Mouse (Mus musculus) midbrain, embryonic 15.5 days (tissue): ENCODE data around the gene Eps8. TPM values are rescaled to one million over a fixed set of nuclear protein-coding genes. Genes with fewer than 3 reads are reported as not detected.

ENCODE experiments used
- ATAC-seq: fragments of 200-750 bp; cut with Nextera tagmentation; replicated peaks from 2 replicates; pipeline ENCODE4 v1.8.0; 2017; ENCODE audit warnings: moderate TSS enrichment
- H3K27ac ChIP-seq: fragments of 300-500 bp; sonication (generic); 2 replicates; pipeline ENCODE4 v1.5.1; 2015; ENCODE audit warnings: mild to moderate bottlenecking, inconsistent platforms
- H3K27me3 ChIP-seq: fragments of 300-500 bp; sonication (generic); replicated peaks from 2 replicates; pipeline ENCODE4 v1.6.1; 2015; ENCODE audit warnings: inconsistent platforms
- H3K36me3 ChIP-seq: fragments of 300-500 bp; sonication (generic); replicated peaks from 2 replicates; pipeline ENCODE4 v1.6.1; 2015; ENCODE audit warnings: inconsistent platforms
- H3K4me1 ChIP-seq: fragments of 300-500 bp; sonication (generic); 2 replicates; pipeline ENCODE4 v1.6.1; 2015; ENCODE audit warnings: inconsistent platforms
- H3K4me2 ChIP-seq: fragments of 300-500 bp; sonication (generic); 2 replicates; pipeline ENCODE4 v1.6.1; 2015; ENCODE audit warnings: inconsistent platforms, mild to moderate bottlenecking, moderate library complexity
- H3K4me3 ChIP-seq: fragments of 300-500 bp; sonication (generic); 2 replicates; pipeline ENCODE4 v1.5.1; 2015; ENCODE audit warnings: mild to moderate bottlenecking, inconsistent platforms
- H3K9ac ChIP-seq: fragments of 300-500 bp; sonication (generic); 2 replicates; pipeline ENCODE4 v1.6.1; 2015; ENCODE audit warnings: mild to moderate bottlenecking, inconsistent platforms
- H3K9me3 ChIP-seq: fragments of 300-500 bp; sonication (generic); 2 replicates; pipeline ENCODE4 v1.6.1; 2016; ENCODE audit warnings: inconsistent platforms
- WGBS: fragments of 180-500 bp; shearing (Covaris S2); methylation state at CpG from one replicate; pipeline ENCODE4 v1.1.7; 2015; ENCODE audit warnings: mixed read lengths; 5-methylcytosine and 5-hydroxymethylcytosine counted together
- polyA plus RNA-seq: library from polyadenylated mRNA; unstranded; fragments of >200 nt; fragmentation: Nextera tagmentation; extraction: Ambion mirVana; gene quantifications from 2 replicates; pipeline ENCODE4 v1.2.1, GENCODE M21; 2015

Eps8 gene
- polyA plus RNA-seq, 1 experiment from 2014 or later: 25.1 TPM

DNA sequence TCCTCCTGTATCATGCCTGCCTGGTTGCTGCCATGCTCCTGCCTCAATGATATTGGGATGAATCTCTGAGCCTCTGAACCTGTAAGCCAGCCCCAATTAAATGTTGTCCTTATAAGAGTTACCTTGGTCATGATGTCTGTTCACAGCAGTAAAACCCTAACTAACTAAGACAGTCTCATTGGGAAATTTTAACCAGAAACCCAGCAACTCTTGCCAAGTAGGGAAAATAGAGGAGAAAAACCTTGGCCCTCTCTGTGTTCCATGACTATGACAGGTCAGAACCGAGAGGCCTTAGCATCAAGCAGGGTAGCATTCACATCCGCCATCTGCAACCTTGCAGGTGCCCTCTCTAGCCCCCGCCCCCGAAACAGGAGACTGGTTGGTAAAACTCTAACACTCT, 78.6 kb downstream of the Eps8 start:
- Histone ChIP-seq H3K4me2 (no peak overlapping the region), H3K4me3 (no peak overlapping the region), H3K36me3 (no peaks in the 10 kb centered on the region), H3K9me3 (no peaks in the 10 kb centered on the region), H3K9ac (no peak overlapping the region), H3K27ac (no peak overlapping the region), H3K4me1 (no peaks in the 10 kb centered on the region; the same call in 1 of the 2 replicates), H3K27me3 (no peaks in the 10 kb centered on the region)
- ATAC-seq: no peak
- 90% methylated on average over 4 of the region's 4 CpGs for WGBS

DNA sequence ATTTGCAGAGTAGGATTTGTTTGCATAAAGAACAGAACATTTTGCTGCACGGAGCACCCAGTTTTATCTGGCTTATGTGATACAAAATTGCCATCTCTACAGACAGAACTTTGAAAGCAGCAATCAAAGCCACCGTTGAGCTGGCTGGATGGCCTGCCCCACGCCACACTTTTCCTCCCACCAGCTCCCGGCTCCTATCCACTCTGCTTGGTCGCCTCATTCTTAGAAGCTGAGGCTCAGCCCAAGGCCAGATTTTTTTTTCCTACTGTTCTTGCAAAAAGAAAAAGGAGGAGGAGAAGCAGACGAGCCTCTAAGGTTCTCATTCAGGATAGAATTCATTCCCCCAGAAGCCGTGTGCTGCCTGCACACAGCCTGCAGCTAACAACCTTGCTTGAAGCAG, 80.8 kb downstream of the Eps8 start:
- ATAC-seq: no peak
- Histone ChIP-seq H3K27ac (no peak overlapping the region), H3K36me3 (no peaks in the 10 kb centered on the region), H3K9ac (no peak overlapping the region), H3K4me3 (no peak overlapping the region), H3K4me2 (no peak overlapping the region), H3K27me3 (no peaks in the 10 kb centered on the region), H3K4me1 (no peaks in the 10 kb centered on the region; the same call in 1 of the 2 replicates), H3K9me3 (no peaks in the 10 kb centered on the region)
- WGBS: 58% methylated on average over 7 of the region's 7 CpGs

- no peak overlapping the region for H3K4me3 ChIP-seq
- no peak overlapping the region for H3K9ac ChIP-seq
Observed at GRCm38 (mm10) chr6:137570718-137571131, 84.0 kb downstream of the Eps8 start.

GRCm38 (mm10) chr6:137570019-137570418, 84.7 kb downstream of the Eps8 start:
- no peak overlapping the region for H3K27ac ChIP-seq
- ATAC-seq: no peak

More at GRCm38 (mm10) chr6:137570718-137571131, 84.0 kb downstream of the Eps8 start:
- 58% methylated on average over 9 of the region's 9 CpGs for WGBS
- Histone ChIP-seq H3K27ac (no peak overlapping the region), H3K4me1 (no peaks in the 10 kb centered on the region; the same call in 1 of the 2 replicates), H3K9me3 (no peaks in the 10 kb centered on the region), H3K27me3 (no peaks in the 10 kb centered on the region), H3K36me3 (no peaks in the 10 kb centered on the region), H3K4me2 (no peak overlapping the region)
- no peak for ATAC-seq

GRCm38 (mm10) chr6:137569071-137569470, 85.6 kb downstream of the Eps8 start:
- H3K4me1 ChIP-seq: no peaks in the 10 kb centered on the region; the same call in 1 of the 2 replicates
- no peaks in the 10 kb centered on the region for H3K9me3 ChIP-seq
- H3K4me3 ChIP-seq: no peak overlapping the region
- no peaks in the 10 kb centered on the region for H3K36me3 ChIP-seq
- no peak overlapping the region for H3K4me2 ChIP-seq
- WGBS: 89% methylated on average over 6 of the region's 6 CpGs
- H3K27me3 ChIP-seq: no peaks in the 10 kb centered on the region
- H3K27ac ChIP-seq: no peak overlapping the region
- no peak overlapping the region for H3K9ac ChIP-seq
- no peak for ATAC-seq

More at GRCm38 (mm10) chr6:137570019-137570418, 84.7 kb downstream of the Eps8 start:
- H3K9me3 ChIP-seq: no peaks in the 10 kb centered on the region
- no peaks in the 10 kb centered on the region for H3K27me3 ChIP-seq
- no peaks in the 10 kb centered on the region for H3K36me3 ChIP-seq
- no peaks in the 10 kb centered on the region; the same call in 1 of the 2 replicates for H3K4me1 ChIP-seq
- H3K4me3 ChIP-seq: no peak overlapping the region
- H3K9ac ChIP-seq: no peak overlapping the region
- no peak overlapping the region for H3K4me2 ChIP-seq
- 92% methylated on average over 5 of the region's 5 CpGs for WGBS

GRCm38 (mm10) chr6:137565890-137566289, 88.8 kb downstream of the Eps8 start:
- H3K4me3 ChIP-seq: no peak overlapping the region
- no peaks in the 10 kb centered on the region for H3K36me3 ChIP-seq
- no peaks in the 10 kb centered on the region for H3K9me3 ChIP-seq
- H3K4me1 ChIP-seq: no peaks in the 10 kb centered on the region
- 94% methylated on average over 3 of the region's 3 CpGs for WGBS
- H3K27ac ChIP-seq: no peak overlapping the region
- no peaks in the 10 kb centered on the region for H3K27me3 ChIP-seq
- no peak overlapping the region for H3K9ac ChIP-seq
- ATAC-seq: no peak
- H3K4me2 ChIP-seq: no peak overlapping the region

DNA sequence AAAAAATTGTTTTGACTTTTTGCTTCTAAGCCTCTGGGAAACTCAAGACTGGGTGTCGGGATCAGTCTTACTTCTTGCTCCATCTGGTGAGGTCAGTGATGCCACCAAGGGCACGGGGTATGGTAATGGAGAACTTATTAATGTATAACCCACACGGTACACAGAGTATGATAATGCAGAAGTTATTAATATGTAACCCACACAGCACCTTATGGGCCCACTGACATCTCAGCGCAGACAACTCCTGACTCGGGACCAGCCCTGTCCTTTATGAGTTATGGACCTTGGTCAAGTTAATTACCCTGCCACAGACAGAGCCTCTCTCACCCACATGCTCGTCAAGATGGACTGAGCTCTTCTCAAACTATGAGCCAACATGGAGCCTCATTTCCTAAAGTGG, 89.2 kb downstream of the Eps8 start:
- no peaks in the 10 kb centered on the region for H3K27me3 ChIP-seq
- no peak overlapping the region for H3K4me2 ChIP-seq
- no peak overlapping the region for H3K27ac ChIP-seq
- H3K4me1 ChIP-seq: peaks cover 4% of the 10 kb centered on the region; the same call in 1 of the 2 replicates
- no peak for ATAC-seq
- no peaks in the 10 kb centered on the region for H3K9me3 ChIP-seq
- H3K9ac ChIP-seq: no peak overlapping the region
- 93% methylated on average over 6 of the region's 6 CpGs for WGBS
- H3K36me3 ChIP-seq: no peaks in the 10 kb centered on the region
- H3K4me3 ChIP-seq: no peak overlapping the region

GRCm38 (mm10) chr6:137560358-137560859, 94.3 kb downstream of the Eps8 start:
- H3K4me1 ChIP-seq: peaks cover 5% of the 10 kb centered on the region; the same call in 1 of the 2 replicates
- no peaks in the 10 kb centered on the region for H3K27me3 ChIP-seq
- no peaks in the 10 kb centered on the region for H3K36me3 ChIP-seq
- no peak for ATAC-seq
- H3K9ac ChIP-seq: no peak overlapping the region
- H3K9me3 ChIP-seq: no peaks in the 10 kb centered on the region
- H3K27ac ChIP-seq: no peak overlapping the region
- WGBS: 38% methylated on average over 12 of the region's 12 CpGs
- no peak overlapping the region for H3K4me3 ChIP-seq
- H3K4me2 ChIP-seq: no peak overlapping the region

- Histone ChIP-seq H3K27ac (no peak overlapping the region), H3K4me2 (no peak overlapping the region), H3K27me3 (no peaks in the 10 kb centered on the region), H3K9ac (no peak overlapping the region), H3K9me3 (no peaks in the 10 kb centered on the region), H3K36me3 (no peaks in the 10 kb centered on the region), H3K4me3 (no peak overlapping the region), H3K4me1 (peaks cover 5% of the 10 kb centered on the region; the same call in 1 of the 2 replicates)
- WGBS: 83% methylated on average over 13 of the region's 13 CpGs
- no peak for ATAC-seq
Observed at GRCm38 (mm10) chr6:137558840-137559239, 95.8 kb downstream of the Eps8 start.

DNA sequence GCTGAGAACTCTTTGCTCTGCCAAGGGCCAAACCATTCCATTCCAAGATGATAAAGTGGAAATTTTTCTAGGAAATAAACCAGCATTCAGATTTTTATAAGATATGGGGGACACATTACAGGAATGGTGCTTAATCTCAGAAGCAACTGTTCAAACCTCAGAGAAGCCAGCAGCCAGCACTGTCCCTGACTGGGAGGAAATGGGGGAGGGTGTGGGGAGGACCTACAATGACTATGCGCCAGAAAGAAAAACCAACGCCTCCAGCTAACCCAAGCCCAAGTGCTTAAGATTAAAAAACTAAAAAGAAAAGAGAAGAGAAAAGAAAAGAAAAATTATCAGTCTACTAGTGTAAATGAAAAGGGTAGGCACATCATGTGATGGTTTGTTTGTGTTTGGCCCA, 97.0 kb downstream of the Eps8 start:
- no peak overlapping the region for H3K4me2 ChIP-seq
- no peak overlapping the region for H3K9ac ChIP-seq
- H3K36me3 ChIP-seq: no peaks in the 10 kb centered on the region
- H3K9me3 ChIP-seq: no peaks in the 10 kb centered on the region
- ATAC-seq: no peak
- H3K27me3 ChIP-seq: no peaks in the 10 kb centered on the region
- H3K27ac ChIP-seq: no peak overlapping the region
- WGBS: 83% methylated on average over 2 of the region's 2 CpGs
- H3K4me3 ChIP-seq: no peak overlapping the region
- H3K4me1 ChIP-seq: peaks cover 5% of the 10 kb centered on the region; the same call in 1 of the 2 replicates

GRCm38 (mm10) chr6:137557159-137557558, 97.5 kb downstream of the Eps8 start:
- Histone ChIP-seq H3K27ac (no peak overlapping the region), H3K4me2 (no peak overlapping the region), H3K9me3 (no peaks in the 10 kb centered on the region), H3K9ac (no peak overlapping the region), H3K4me3 (no peak overlapping the region), H3K36me3 (no peaks in the 10 kb centered on the region), H3K4me1 (peaks cover 5% of the 10 kb centered on the region; the same call in 1 of the 2 replicates), H3K27me3 (no peaks in the 10 kb centered on the region)
- WGBS: 94% methylated on average over 4 of the region's 4 CpGs
- no peak for ATAC-seq

DNA sequence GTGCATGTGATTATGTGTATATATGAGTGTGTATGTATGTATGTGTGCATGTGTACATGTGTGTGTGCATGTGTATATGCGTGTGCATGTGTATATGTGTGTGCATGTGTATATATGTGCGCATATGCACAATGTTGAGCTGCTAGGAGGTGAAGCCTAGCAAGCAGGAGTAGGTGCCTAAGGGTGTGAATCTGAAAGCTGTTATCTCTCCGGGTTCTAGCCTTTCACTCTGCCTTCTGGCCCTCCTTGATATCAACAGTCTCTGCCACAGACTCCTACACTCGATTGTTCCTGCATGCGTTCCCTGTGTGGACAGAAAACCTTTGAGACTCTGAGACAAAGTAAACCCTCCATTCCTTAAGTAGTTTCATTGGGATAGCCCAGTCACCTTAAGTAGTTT, 98.0 kb downstream of the Eps8 start:
- Histone ChIP-seq H3K4me2 (no peak overlapping the region), H3K9me3 (no peaks in the 10 kb centered on the region), H3K4me1 (peaks cover 5% of the 10 kb centered on the region; the same call in 1 of the 2 replicates), H3K4me3 (no peak overlapping the region), H3K9ac (no peak overlapping the region), H3K36me3 (no peaks in the 10 kb centered on the region), H3K27me3 (no peaks in the 10 kb centered on the region), H3K27ac (no peak overlapping the region)
- 0 out of 2 replicates have a peak, but pooled peaks have one; percentile 30 for ATAC-seq
- WGBS: 98% methylated on average over 5 of the region's 5 CpGs

DNA sequence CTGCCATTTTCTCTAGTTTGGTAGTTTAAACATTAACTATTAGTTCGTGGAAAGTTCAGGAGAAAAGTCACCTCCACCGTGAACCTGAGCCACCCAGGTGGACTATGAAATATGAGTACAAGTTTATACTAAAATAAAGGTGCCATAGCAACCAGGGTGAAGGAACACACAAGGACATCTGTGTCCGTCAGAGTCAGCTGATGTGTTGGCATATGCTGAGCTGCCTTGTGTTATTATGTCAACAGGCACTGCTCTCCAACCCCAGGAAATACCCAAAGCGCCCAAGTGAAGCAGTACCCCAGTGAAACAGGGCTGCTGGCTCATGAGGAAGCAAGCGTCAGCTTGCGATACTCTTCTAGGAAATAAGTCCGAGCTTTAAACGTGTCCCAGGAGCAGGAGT, 104.5 kb downstream of the Eps8 start:
- Histone ChIP-seq H3K27me3 (no peaks in the 10 kb centered on the region), H3K4me2 (no peak overlapping the region), H3K9me3 (no peaks in the 10 kb centered on the region), H3K4me1 (no peaks in the 10 kb centered on the region), H3K27ac (no peak overlapping the region), H3K36me3 (no peaks in the 10 kb centered on the region), H3K4me3 (no peak overlapping the region), H3K9ac (no peak overlapping the region)
- 79% methylated on average over 8 of the region's 8 CpGs for WGBS
- ATAC-seq: no peak
